ENCODE assay signal across 31 mouse cellular contexts in genomic region chr14:105056171-105056570, GRCm38 (mm10).
"Had no signal": no experiment of that assay in that cellular context is flagged by ENCODE, and none has a peak within 500 bp of the region (broad histone marks: within the 10 kb centered on the region; RNA-seq: fewer than 3 reads in every experiment).

No protein-coding gene starts in this region.

- H3K27me3 ChIP-seq: heart, embryonic 12.5 days; heart, embryonic 13.5 days; heart, embryonic 15.5 days; hindbrain, embryonic 12.5 days; hindbrain, embryonic 13.5 days; hindbrain, embryonic 15.5 days; intestine, embryonic 15.5 days; kidney, embryonic 15.5 days had no signal

- H3K4me3 ChIP-seq: heart, embryonic 12.5 days; heart, embryonic 13.5 days; heart, embryonic 15.5 days; hindbrain, embryonic 10.5 days; hindbrain, embryonic 12.5 days; hindbrain, embryonic 13.5 days; hindbrain, embryonic 15.5 days; intestine, embryonic 15.5 days; kidney, embryonic 15.5 days; layer of hippocampus, adult 2 months; left cerebral cortex, adult 2 months had no signal

- H3K9ac ChIP-seq: heart, embryonic 12.5 days; heart, embryonic 13.5 days; heart, embryonic 15.5 days; hindbrain, embryonic 12.5 days; hindbrain, embryonic 13.5 days; hindbrain, embryonic 14.5 days; hindbrain, embryonic 15.5 days; intestine, embryonic 15.5 days; kidney, embryonic 15.5 days had no signal

- H3K36me3 ChIP-seq: heart, embryonic 12.5 days; heart, embryonic 13.5 days; heart, embryonic 15.5 days; hindbrain, embryonic 10.5 days; hindbrain, embryonic 12.5 days; hindbrain, embryonic 13.5 days; hindbrain, embryonic 15.5 days; intestine, embryonic 15.5 days; kidney, embryonic 15.5 days had no signal

- H3K27ac ChIP-seq: heart, embryonic 13.5 days; heart, embryonic 15.5 days; hindbrain, embryonic 10.5 days; hindbrain, embryonic 12.5 days; hindbrain, embryonic 13.5 days; hindbrain, embryonic 14.5 days; hindbrain, embryonic 15.5 days; hindbrain, postnatal 0 days; intestine, embryonic 15.5 days; kidney, embryonic 15.5 days; kidney, postnatal 0 days; layer of hippocampus, adult 2 months; left cerebral cortex, adult 2 months had no signal

- H3K9me3 ChIP-seq: heart, embryonic 15.5 days; hindbrain, embryonic 10.5 days; hindbrain, embryonic 15.5 days; intestine, embryonic 15.5 days; kidney, embryonic 15.5 days had no signal

- DNase-seq: heart, postnatal 10 days; heart, postnatal 14 days; heart, postnatal 36 days; heart, postnatal 4 days; kidney, adult 11 months; kidney, adult 18-20 months; kidney, adult 2 months; kidney, adult 8-10 months; kidney, adult 9 months; kidney, postnatal 10 days; kidney, postnatal 14 days; kidney, postnatal 25 days; kidney, postnatal 36 days; kidney, postnatal 4 days; layer of hippocampus, adult 9-11 months; layer of hippocampus, postnatal 36 days had no signal

- H3K4me1 ChIP-seq: heart, embryonic 12.5 days; heart, embryonic 13.5 days; heart, embryonic 15.5 days; hindbrain, embryonic 10.5 days; hindbrain, embryonic 12.5 days; hindbrain, embryonic 13.5 days; hindbrain, embryonic 15.5 days; intestine, embryonic 15.5 days; kidney, embryonic 15.5 days had no signal

- H3K4me2 ChIP-seq: heart, embryonic 11.5 days; heart, embryonic 12.5 days; heart, embryonic 13.5 days; heart, embryonic 15.5 days; hindbrain, embryonic 12.5 days; hindbrain, embryonic 13.5 days; hindbrain, embryonic 14.5 days; hindbrain, embryonic 15.5 days; intestine, embryonic 15.5 days; kidney, embryonic 15.5 days had no signal
